Mouse (Mus musculus): Measurements from ENCODE around the gene Ddx54.

DNA sequence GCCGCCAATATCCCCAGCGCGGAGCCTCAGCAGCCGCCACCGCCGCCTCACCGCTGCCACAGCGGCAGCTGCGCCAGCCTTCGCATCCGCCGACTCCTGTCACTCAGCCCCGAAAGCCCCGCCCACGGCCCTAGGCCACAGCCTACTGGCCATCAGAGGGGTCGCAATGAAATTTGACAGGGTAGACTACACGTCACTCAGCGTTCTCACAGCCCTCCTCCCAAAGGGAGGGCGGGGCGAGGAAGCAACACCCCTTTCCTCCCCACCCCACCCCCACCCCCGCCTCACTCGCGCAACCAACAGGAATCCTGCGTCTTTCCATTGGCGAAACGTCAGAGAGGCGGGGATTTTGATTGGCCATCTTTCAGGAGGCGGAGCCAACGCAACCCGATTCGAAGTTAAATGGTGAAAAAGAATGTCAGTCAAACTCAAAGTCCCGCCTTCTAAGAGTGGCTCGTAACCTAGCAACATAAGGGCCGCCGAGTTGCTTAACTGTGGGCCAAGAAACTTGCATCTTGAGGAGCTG, 23.9 kb upstream of the Ddx54 start, which contains the start of the genes Tpcn1 and Iqcd:
- TF ChIP-seq TAL1 (IDR thresholded peaks at IDR 0.05; ENCODE audit: low read length) (no peak), GATA1 (IDR thresholded peaks at IDR 0.05; ENCODE audit: low read length) (no peak)

Measured in erythroblast, embryonic 14.5 days (primary cell).